Mouse (Mus musculus) forebrain, postnatal 0 days (tissue): ENCODE data around the gene Pde6d. TPM values are rescaled to one million over a fixed set of nuclear protein-coding genes. Genes with fewer than 3 reads are reported as not detected.

Source experiments
- ATAC-seq: fragments of 200-750 bp; cut with Nextera tagmentation; 2 replicates; pipeline ENCODE4 v1.8.0; 2017; ENCODE audit warnings: mild to moderate bottlenecking, moderate library complexity
- DNase-seq: peaks from one replicate; pipeline ENCODE4 v3.0.0-alpha.2; 2015
- H3K27ac ChIP-seq: fragments of 300-500 bp; sonication (generic); 2 replicates; pipeline ENCODE4 v1.5.1; 2014; ENCODE audit warnings: low read depth, mild to moderate bottlenecking, antibody characterized with exemption, low read length, moderate library complexity, mixed read lengths
- H3K27me3 ChIP-seq: fragments of 300-500 bp; sonication (generic); 2 replicates; pipeline ENCODE4 v1.6.1; 2014; ENCODE audit warnings: mild to moderate bottlenecking, low read length, mixed read lengths; ENCODE audit not compliant: insufficient read depth
- H3K36me3 ChIP-seq: fragments of 300-500 bp; sonication (generic); 2 replicates; pipeline ENCODE4 v1.6.1; 2014; ENCODE audit warnings: mild to moderate bottlenecking, moderate library complexity; ENCODE audit not compliant: insufficient read depth
- H3K4me1 ChIP-seq: fragments of 300-500 bp; sonication (generic); 2 replicates; pipeline ENCODE4 v1.6.1; 2014; ENCODE audit warnings: antibody characterized with exemption; ENCODE audit not compliant: insufficient read depth
- H3K4me2 ChIP-seq: fragments of 300-500 bp; sonication (generic); 2 replicates; pipeline ENCODE4 v1.6.1; 2014; ENCODE audit warnings: low read depth, mild to moderate bottlenecking, moderate library complexity
- H3K4me3 ChIP-seq: fragments of 300-500 bp; sonication (generic); 2 replicates; pipeline ENCODE4 v1.5.1; 2014; ENCODE audit warnings: low read depth, low read length, mixed read lengths
- H3K9ac ChIP-seq: fragments of 300-500 bp; sonication (generic); 2 replicates; pipeline ENCODE4 v1.6.1; 2014; ENCODE audit warnings: mild to moderate bottlenecking
- H3K9me3 ChIP-seq: fragments of 300-500 bp; sonication (generic); 2 replicates; pipeline ENCODE4 v1.6.1; 2016; ENCODE audit warnings: low read length
- CTCF ChIP-seq: sonication (generic); IDR thresholded peaks from 2 replicates; pipeline ENCODE4 v1.5.1; 2016; ENCODE audit warnings: antibody characterized with exemption, control low read depth, low read depth
- WGBS: fragments of 180-500 bp; shearing (Covaris S2); extraction: QIAGEN DNeasy Blood & Tissue Kit; methylation state at CpG from one replicate; pipeline ENCODE4 v1.1.7; 2014; 5-methylcytosine and 5-hydroxymethylcytosine counted together
- polyA plus RNA-seq: library from polyadenylated mRNA; unstranded; fragments of >200 nt; fragmentation: Nextera tagmentation; extraction: Ambion mirVana; gene quantifications from 2 replicates; pipeline ENCODE4 v1.2.1, GENCODE M21; 2015
- total RNA-seq: library from RNA; depleted of rRNA; stranded (reverse); fragments of >200 nt; gene quantifications from 2 replicates; pipeline ENCODE4 v1.2.3, GENCODE M21; 2014

Gene Pde6d
- total and polyA plus RNA-seq, 2 experiments from 2014 or later, result 44.9 to 116 TPM

- WGBS, result under 1% methylated on average over 64 of the region's 64 CpGs
These were observed 78.3 kb downstream of the Pde6d start for GRCm38 (mm10) chr1:86503906-86504696.

GRCm38 (mm10) chr1:86503165-86503747 lies 79.2 kb downstream of the Pde6d start:
- peak overlapping the region; percentile 90 for H3K4me2 ChIP-seq
- no peak for DNase-seq
- H3K4me1 ChIP-seq, result peaks cover 29% of the 10 kb centered on the region
- TF ChIP-seq CTCF, result no peak
- H3K9me3 ChIP-seq, result no peaks in the 10 kb centered on the region
- ATAC-seq, result no peak
- 27% methylated on average over 16 of the region's 16 CpGs for WGBS
- no peaks in the 10 kb centered on the region for H3K36me3 ChIP-seq
- no peaks in the 10 kb centered on the region for H3K27me3 ChIP-seq
- H3K27ac ChIP-seq, result peak overlapping the region; percentile 98
- H3K9ac ChIP-seq, result peak overlapping the region; percentile 95
- H3K4me3 ChIP-seq, result peak overlapping the region; percentile 51

More at GRCm38 (mm10) chr1:86503906-86504696, 78.3 kb downstream of the Pde6d start:
- H3K4me2 ChIP-seq, result peak overlapping the region; percentile 90
- peak; percentile 85 for ATAC-seq
- H3K9me3 ChIP-seq, result no peaks in the 10 kb centered on the region
- TF ChIP-seq CTCF, result peak; percentile 71
- peak overlapping the region; percentile 98 for H3K27ac ChIP-seq
- no peaks in the 10 kb centered on the region for H3K36me3 ChIP-seq
- DNase-seq, result peak; percentile 95
- H3K27me3 ChIP-seq, result no peaks in the 10 kb centered on the region
- H3K4me1 ChIP-seq, result peaks cover 29% of the 10 kb centered on the region
- H3K9ac ChIP-seq, result peak overlapping the region; percentile 95
- peak overlapping the region; percentile 51 for H3K4me3 ChIP-seq

DNA sequence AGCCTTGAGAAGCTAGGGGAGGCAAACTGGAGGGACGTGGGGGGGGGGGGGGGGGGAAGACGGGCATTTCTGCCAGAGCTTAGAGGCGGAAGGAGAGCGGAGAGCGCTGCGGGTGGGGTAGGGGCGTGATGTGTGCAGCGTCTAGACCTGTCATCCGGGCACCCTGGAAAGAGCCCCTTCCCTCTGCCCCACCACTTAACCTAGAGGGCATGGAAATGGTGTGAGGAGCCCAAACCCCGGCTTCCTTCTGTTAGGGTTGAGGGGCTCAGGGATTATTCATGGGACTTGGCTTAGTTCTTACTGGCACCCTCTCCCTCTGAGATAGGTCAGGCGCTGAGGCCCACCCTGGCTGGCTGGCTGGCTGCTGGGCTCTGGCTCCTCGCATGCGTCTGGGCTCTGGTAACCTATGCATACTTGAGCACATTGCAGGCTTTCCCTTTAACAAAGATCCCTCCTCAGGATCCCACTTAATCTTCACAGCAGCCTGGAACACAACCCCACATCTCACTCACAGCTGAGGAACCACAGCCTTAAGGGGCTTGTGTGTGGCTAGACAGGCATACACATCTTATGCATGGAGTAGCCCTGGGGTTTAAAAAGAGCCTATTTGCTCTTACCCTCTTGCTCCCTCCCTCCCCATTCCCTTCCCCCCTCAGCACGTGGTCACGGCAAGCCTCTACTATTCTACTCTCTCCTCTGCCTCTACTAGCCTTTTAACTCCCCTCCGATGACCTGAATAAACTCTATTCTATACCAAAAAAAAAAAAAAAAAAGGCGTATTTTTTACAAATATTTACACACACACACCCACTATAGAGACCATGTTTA lies 80.0 kb downstream of the Pde6d start:
- Histone ChIP-seq H3K27me3 (no peaks in the 10 kb centered on the region), H3K9me3 (no peaks in the 10 kb centered on the region), H3K4me2 (peak overlapping the region; percentile 23; the same call in 1 of the 2 replicates), H3K4me1 (peaks cover 29% of the 10 kb centered on the region), H3K4me3 (no peak overlapping the region), H3K36me3 (no peaks in the 10 kb centered on the region), H3K9ac (no peak overlapping the region), H3K27ac (peak overlapping the region; percentile 67)
- WGBS, result 22% methylated on average over 16 of the region's 17 CpGs
- peak; percentile 31 for DNase-seq
- no peak for TF ChIP-seq CTCF
- no peak for ATAC-seq

GRCm38 (mm10) chr1:86501559-86501958 lies 80.9 kb downstream of the Pde6d start:
- H3K4me2 ChIP-seq, result peak overlapping the region; percentile 23; the same call in 1 of the 2 replicates
- 3% methylated on average over 4 of the region's 4 CpGs for WGBS
- H3K4me1 ChIP-seq, result peaks cover 29% of the 10 kb centered on the region
- DNase-seq (peak; percentile 92), ATAC-seq (peak; percentile 15)
- no peaks in the 10 kb centered on the region for H3K36me3 ChIP-seq
- peak overlapping the region; percentile 70 for H3K27ac ChIP-seq
- no peaks in the 10 kb centered on the region for H3K9me3 ChIP-seq
- H3K27me3 ChIP-seq, result no peaks in the 10 kb centered on the region
- peak; percentile 98 for TF ChIP-seq CTCF
- no peak overlapping the region for H3K4me3 ChIP-seq
- H3K9ac ChIP-seq, result no peak overlapping the region

DNA sequence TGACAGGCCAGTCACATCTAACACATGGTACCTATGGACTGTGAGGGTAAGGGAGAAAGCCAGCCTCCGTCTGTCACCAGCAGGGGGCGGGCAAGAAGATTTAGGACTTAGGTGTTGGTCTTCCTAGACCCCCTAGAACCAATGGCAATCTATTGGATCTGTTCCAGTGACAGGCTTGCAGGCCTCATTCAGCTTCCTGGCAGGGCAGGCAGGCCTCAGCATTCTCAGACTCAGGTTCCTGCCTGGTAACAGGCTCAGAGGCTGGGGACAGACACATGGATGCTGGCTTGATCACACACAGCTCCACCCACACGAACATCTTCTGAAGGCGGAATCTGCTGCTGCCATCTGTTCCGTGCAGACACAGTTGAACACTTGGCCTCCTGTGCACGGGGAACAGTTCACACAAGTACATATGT lies 81.3 kb downstream of the Pde6d start:
- peaks cover 26% of the 10 kb centered on the region for H3K4me1 ChIP-seq
- H3K27me3 ChIP-seq, result no peaks in the 10 kb centered on the region
- H3K36me3 ChIP-seq, result no peaks in the 10 kb centered on the region
- peak; percentile 70 for TF ChIP-seq CTCF
- H3K4me2 ChIP-seq, result no peak overlapping the region
- no peak overlapping the region for H3K9ac ChIP-seq
- no peaks in the 10 kb centered on the region for H3K9me3 ChIP-seq
- H3K27ac ChIP-seq, result peak overlapping the region; percentile 70
- DNase-seq (peak; percentile 75), ATAC-seq (peak; percentile 12)
- H3K4me3 ChIP-seq, result no peak overlapping the region
- 17% methylated on average over 6 of the region's 6 CpGs for WGBS

DNA sequence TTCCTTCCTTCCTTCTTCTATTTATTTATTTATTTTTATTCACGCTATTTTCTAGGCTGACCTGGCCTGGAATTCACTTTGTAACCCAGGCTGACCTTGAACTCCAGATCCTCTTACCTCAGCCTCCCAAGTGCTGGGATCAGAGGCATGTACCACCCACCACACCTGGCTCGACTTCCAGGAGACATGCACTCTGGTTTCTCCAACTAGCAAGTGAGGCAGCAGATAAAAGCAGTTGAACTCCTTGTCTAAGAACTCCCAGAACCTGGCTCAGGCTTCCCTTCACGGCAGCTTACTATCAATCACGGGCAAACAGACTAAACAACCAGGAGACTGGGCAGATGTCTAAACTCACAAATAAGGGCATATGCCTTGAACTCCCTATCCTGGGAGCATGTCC lies 81.7 kb downstream of the Pde6d start:
- DNase-seq, result peak; percentile 23
- Histone ChIP-seq H3K4me3 (no peak overlapping the region), H3K36me3 (no peaks in the 10 kb centered on the region), H3K4me1 (peaks cover 24% of the 10 kb centered on the region), H3K9me3 (no peaks in the 10 kb centered on the region), H3K27ac (peak overlapping the region; percentile 70), H3K9ac (no peak overlapping the region), H3K4me2 (no peak overlapping the region), H3K27me3 (no peaks in the 10 kb centered on the region)
- 73% methylated on average over 4 of the region's 4 CpGs for WGBS
- no peak for ATAC-seq
- TF ChIP-seq CTCF, result no peak
